Mouse (Mus musculus): ENCODE results near the gene Birc7. TPM values are rescaled to one million over a fixed set of nuclear protein-coding genes. Genes with fewer than 3 reads are reported as not detected.
A peak's percentile ranks its signal among the peaks of the same experiment; 100 is the strongest.

The Birc7 gene
- total and polyA plus RNA-seq, 3 experiments = not detected

- Histone ChIP-seq H3K36me3 (ENCODE audit: control insufficient read depth, insufficient read depth, low read length) (no peaks in the 10 kb centered on the region), H3K27ac (no peak overlapping the region), H3K4me1 (ENCODE audit: control insufficient read depth, insufficient read depth, low read length) (peaks cover 1% of the 10 kb centered on the region; the same call in 1 of the 2 replicates), H3K27me3 (ENCODE audit: control insufficient read depth, insufficient read depth, low read length) (no peaks in the 10 kb centered on the region), H3K9ac (ENCODE audit: low read depth, low read length) (no peak overlapping the region), H3K4me3 (no peak overlapping the region), H3K79me2 (replicated peaks; ENCODE audit: control insufficient read depth, insufficient read depth, low read length) (no peaks in the 10 kb centered on the region)
- TF ChIP-seq POLR2A (IDR thresholded peaks at IDR 0.05; ENCODE audit: insufficient read depth, low read depth, low read length) = no peak
- TF ChIP-seq EP300 (IDR thresholded peaks at IDR 0.05; ENCODE audit: insufficient read depth, low read depth, low read length) = no peak
- no peak for DNase-seq
- intact Hi-C loops (cut with DNase I) = no loop called here
Measured at GRCm38 (mm10) chr2:180941869-180942268, 13.0 kb downstream of the Birc7 start.

GRCm38 (mm10) chr2:180949947-180950346, 21.1 kb downstream of the Birc7 start:
- Histone ChIP-seq H3K4me1 (ENCODE audit: control insufficient read depth, insufficient read depth, low read length) (no peaks in the 10 kb centered on the region; the same call in 1 of the 2 replicates), H3K27me3 (ENCODE audit: control insufficient read depth, insufficient read depth, low read length) (no peaks in the 10 kb centered on the region), H3K36me3 (ENCODE audit: control insufficient read depth, insufficient read depth, low read length) (no peaks in the 10 kb centered on the region), H3K79me2 (replicated peaks; ENCODE audit: control insufficient read depth, insufficient read depth, low read length) (no peaks in the 10 kb centered on the region), H3K27ac (no peak overlapping the region), H3K4me3 (no peak overlapping the region), H3K9ac (ENCODE audit: low read depth, low read length) (no peak overlapping the region)
- DNase-seq = no peak
- intact Hi-C loops (cut with DNase I) = no loop called here
- WGBS = 59% methylated on average over 1 of the region's 1 CpGs
- TF ChIP-seq CTCF (IDR thresholded peaks at IDR 0.05) = no peak
- no peak for TF ChIP-seq EP300 (IDR thresholded peaks at IDR 0.05; ENCODE audit: insufficient read depth, low read depth, low read length)
- TF ChIP-seq POLR2A (IDR thresholded peaks at IDR 0.05; ENCODE audit: insufficient read depth, low read depth, low read length) = no peak

GRCm38 (mm10) chr2:180952731-180953171, 23.9 kb downstream of the Birc7 start:
- TF ChIP-seq POLR2A (IDR thresholded peaks at IDR 0.05; ENCODE audit: insufficient read depth, low read depth, low read length) (no peak), CTCF (IDR thresholded peaks at IDR 0.05) (no peak), EP300 (IDR thresholded peaks at IDR 0.05; ENCODE audit: insufficient read depth, low read depth, low read length) (no peak)
- H3K27ac ChIP-seq = no peak overlapping the region
- H3K79me2 ChIP-seq (replicated peaks; ENCODE audit: control insufficient read depth, insufficient read depth, low read length) = no peaks in the 10 kb centered on the region
- H3K36me3 ChIP-seq (ENCODE audit: control insufficient read depth, insufficient read depth, low read length) = no peaks in the 10 kb centered on the region
- 37% methylated on average over 9 of the region's 9 CpGs for WGBS
- no peak overlapping the region for H3K9ac ChIP-seq (ENCODE audit: low read depth, low read length)
- H3K27me3 ChIP-seq (ENCODE audit: control insufficient read depth, insufficient read depth, low read length) = 0 out of 2 replicates have a peak, but pooled peaks cover 2% of the 10 kb centered on the region
- intact Hi-C loops (cut with DNase I) = no loop called here
- no peaks in the 10 kb centered on the region; the same call in 1 of the 2 replicates for H3K4me1 ChIP-seq (ENCODE audit: control insufficient read depth, insufficient read depth, low read length)
- no peak for DNase-seq
- H3K4me3 ChIP-seq = no peak overlapping the region

GRCm38 (mm10) chr2:180953638-180954037, 24.8 kb downstream of the Birc7 start:
- 0 out of 2 replicates have a peak, but pooled peaks cover 2% of the 10 kb centered on the region for H3K27me3 ChIP-seq (ENCODE audit: control insufficient read depth, insufficient read depth, low read length)
- 61% methylated on average over 2 of the region's 2 CpGs for WGBS

GRCm38 (mm10) chr2:180954061-180955047, 25.5 kb downstream of the Birc7 start, which contains the start of gene Nkain4:
Gene Nkain4 (minus strand): TSS chr2:180954699.
- peak; percentile 42 for TF ChIP-seq CTCF (IDR thresholded peaks at IDR 0.05)
- TF ChIP-seq POLR2A (IDR thresholded peaks at IDR 0.05; ENCODE audit: insufficient read depth, low read depth, low read length) = no peak
- DNase-seq = peak; percentile 30 to 44
- no peak within 1 kb of the TSS for H3K27ac ChIP-seq
- H3K4me3 ChIP-seq = peak within 1 kb of the TSS; percentile 47
- 3% methylated on average over 50 of the region's 52 CpGs for WGBS
- no peaks in the 10 kb centered on the region for H3K79me2 ChIP-seq (replicated peaks; ENCODE audit: control insufficient read depth, insufficient read depth, low read length)
- no peaks in the 10 kb centered on the region for H3K36me3 ChIP-seq (ENCODE audit: control insufficient read depth, insufficient read depth, low read length)
- H3K27me3 ChIP-seq (ENCODE audit: control insufficient read depth, insufficient read depth, low read length) = 0 out of 2 replicates have a peak, but pooled peaks cover 2% of the 10 kb centered on the region
- H3K9ac ChIP-seq (ENCODE audit: low read depth, low read length) = peak within 1 kb of the TSS; percentile 40
- no peaks in the 10 kb centered on the region for H3K4me1 ChIP-seq (ENCODE audit: control insufficient read depth, insufficient read depth, low read length)
- intact Hi-C loops (cut with DNase I) = no loop called here

More at GRCm38 (mm10) chr2:180953638-180954037, 24.8 kb downstream of the Birc7 start:
- H3K79me2 ChIP-seq (replicated peaks; ENCODE audit: control insufficient read depth, insufficient read depth, low read length) = no peaks in the 10 kb centered on the region
- H3K4me3 ChIP-seq = no peak overlapping the region
- intact Hi-C loops (cut with DNase I) = no loop called here
- no peak for TF ChIP-seq EP300 (IDR thresholded peaks at IDR 0.05; ENCODE audit: insufficient read depth, low read depth, low read length)
- no peak for DNase-seq
- no peak overlapping the region for H3K9ac ChIP-seq (ENCODE audit: low read depth, low read length)
- H3K4me1 ChIP-seq (ENCODE audit: control insufficient read depth, insufficient read depth, low read length) = no peaks in the 10 kb centered on the region
- no peak overlapping the region for H3K27ac ChIP-seq
- H3K36me3 ChIP-seq (ENCODE audit: control insufficient read depth, insufficient read depth, low read length) = no peaks in the 10 kb centered on the region

GRCm38 (mm10) chr2:180959605-180960004, 30.8 kb downstream of the Birc7 start:
- 70% methylated on average over 7 of the region's 7 CpGs for WGBS
- H3K4me1 ChIP-seq (ENCODE audit: control insufficient read depth, insufficient read depth, low read length) = peaks cover 1% of the 10 kb centered on the region; the same call in 1 of the 2 replicates
- no peaks in the 10 kb centered on the region for H3K79me2 ChIP-seq (replicated peaks; ENCODE audit: control insufficient read depth, insufficient read depth, low read length)
- no peak overlapping the region for H3K27ac ChIP-seq
- TF ChIP-seq EP300 (IDR thresholded peaks at IDR 0.05; ENCODE audit: insufficient read depth, low read depth, low read length) (no peak), POLR2A (IDR thresholded peaks at IDR 0.05; ENCODE audit: insufficient read depth, low read depth, low read length) (no peak), CTCF (IDR thresholded peaks at IDR 0.05) (no peak)
- no peaks in the 10 kb centered on the region for H3K36me3 ChIP-seq (ENCODE audit: control insufficient read depth, insufficient read depth, low read length)
- intact Hi-C loops (cut with DNase I) = no loop called here
- no peak for DNase-seq
- H3K27me3 ChIP-seq (ENCODE audit: control insufficient read depth, insufficient read depth, low read length) = 0 out of 2 replicates have a peak, but pooled peaks cover 2% of the 10 kb centered on the region
- H3K4me3 ChIP-seq = no peak overlapping the region
- H3K9ac ChIP-seq (ENCODE audit: low read depth, low read length) = no peak overlapping the region
